Mouse (Mus musculus) stomach, postnatal 0 days (tissue): ENCODE data around the gene Akna. TPM values are rescaled to one million over a fixed set of nuclear protein-coding genes. Genes with fewer than 3 reads are reported as not detected.

ENCODE experiments used
- ATAC-seq: fragments of 200-750 bp; cut with Nextera tagmentation; 2 replicates; pipeline ENCODE4 v1.8.0; 2017; ENCODE audit not compliant: low FRiP score, low TSS enrichment
- DNase-seq: peaks from one replicate; pipeline ENCODE4 v3.0.0-alpha.2; 2016; ENCODE audit warnings: low spot score
- H3K27ac ChIP-seq: fragments of 300-500 bp; sonication (generic); replicated peaks from 2 replicates; pipeline ENCODE4 v1.5.1; 2014; ENCODE audit warnings: mild to moderate bottlenecking, control low read depth
- H3K27me3 ChIP-seq: fragments of 300-500 bp; sonication (generic); 2 replicates; pipeline ENCODE4 v1.6.1; 2014; ENCODE audit warnings: low read length; ENCODE audit not compliant: control insufficient read depth, insufficient read depth
- H3K36me3 ChIP-seq: fragments of 300-500 bp; sonication (generic); 2 replicates; pipeline ENCODE4 v1.6.1; 2014; ENCODE audit warnings: low read length, mixed read lengths; ENCODE audit not compliant: control insufficient read depth, insufficient read depth
- H3K4me1 ChIP-seq: fragments of 300-500 bp; sonication (generic); replicated peaks from 2 replicates; pipeline ENCODE4 v1.6.1; 2014; ENCODE audit warnings: antibody characterized with exemption; ENCODE audit not compliant: control insufficient read depth, insufficient read depth
- H3K4me2 ChIP-seq: fragments of 300-500 bp; sonication (generic); replicated peaks from 2 replicates; pipeline ENCODE4 v1.6.1; 2014; ENCODE audit warnings: low read depth, mild to moderate bottlenecking, control low read depth, moderate library complexity
- H3K4me3 ChIP-seq: fragments of 300-500 bp; sonication (generic); 2 replicates; pipeline ENCODE4 v1.5.1; 2014; ENCODE audit warnings: low read depth, low read length, control low read depth
- H3K9ac ChIP-seq: fragments of 300-500 bp; sonication (generic); 2 replicates; pipeline ENCODE4 v1.6.1; 2014; ENCODE audit warnings: mild to moderate bottlenecking, low read length, control low read depth, mixed read lengths
- H3K9me3 ChIP-seq: fragments of 300-500 bp; sonication (generic); 2 replicates; pipeline ENCODE4 v1.6.1; 2016; ENCODE audit warnings: low read length; ENCODE audit not compliant: control insufficient read depth
- CTCF ChIP-seq: IDR thresholded peaks from 2 replicates; pipeline ENCODE4 v1.5.1; 2016; ENCODE audit warnings: antibody characterized with exemption, low read depth, mild to moderate bottlenecking, moderate library complexity
- EP300 ChIP-seq: optimal IDR thresholded peaks from 2 replicates; pipeline ENCODE3; 2016; ENCODE audit warnings: antibody characterized with exemption
- WGBS: fragments of 180-500 bp; shearing (Covaris S2); extraction: QIAGEN DNeasy Blood & Tissue Kit; methylation state at CpG from one replicate; pipeline ENCODE4 v1.1.7; 2014; 5-methylcytosine and 5-hydroxymethylcytosine counted together
- polyA plus RNA-seq: library from polyadenylated mRNA; unstranded; fragments of >200 nt; fragmentation: Nextera tagmentation; extraction: Ambion mirVana; gene quantifications from 2 replicates; pipeline ENCODE4 v1.2.1, GENCODE M21; 2015

The Akna gene
- polyA plus RNA-seq, 1 experiment from 2014 or later = 2.0 TPM

GRCm38 (mm10) chr4:63397981-63398537 is 5.1 kb downstream of the Akna start:
- no peak for ATAC-seq
- no peaks in the 10 kb centered on the region for H3K27me3 ChIP-seq
- TF ChIP-seq CTCF = no peak
- TF ChIP-seq EP300 = no peak
- H3K4me3 ChIP-seq = no peak overlapping the region
- no peak overlapping the region for H3K27ac ChIP-seq
- H3K9me3 ChIP-seq = no peaks in the 10 kb centered on the region
- H3K4me1 ChIP-seq = peaks cover 2% of the 10 kb centered on the region; the same call in 1 of the 2 replicates
- WGBS = 85% methylated on average over 10 of the region's 10 CpGs
- no peak overlapping the region for H3K4me2 ChIP-seq
- peaks cover 7% of the 10 kb centered on the region; the same call in 1 of the 2 replicates for H3K36me3 ChIP-seq
- H3K9ac ChIP-seq = no peak overlapping the region
- no peak for DNase-seq

- H3K27me3 ChIP-seq = no peaks in the 10 kb centered on the region
- peaks cover 10% of the 10 kb centered on the region for H3K36me3 ChIP-seq
- no peaks in the 10 kb centered on the region for H3K4me1 ChIP-seq
- TF ChIP-seq EP300 (no peak), CTCF (no peak)
- ATAC-seq = no peak
- no peak overlapping the region for H3K4me3 ChIP-seq
- H3K9me3 ChIP-seq = no peaks in the 10 kb centered on the region
- no peak overlapping the region for H3K4me2 ChIP-seq
- no peak overlapping the region for H3K9ac ChIP-seq
- H3K27ac ChIP-seq = no peak overlapping the region
- 77% methylated on average over 6 of the region's 6 CpGs for WGBS
- no peak for DNase-seq
These were observed 11.8 kb downstream of the Akna start for GRCm38 (mm10) chr4:63391322-63391721.

- WGBS = 70% methylated on average over 11 of the region's 11 CpGs
- no peaks in the 10 kb centered on the region for H3K4me1 ChIP-seq
- H3K4me3 ChIP-seq = no peak overlapping the region
- DNase-seq = no peak
- TF ChIP-seq CTCF (no peak), EP300 (no peak)
- H3K27me3 ChIP-seq = no peaks in the 10 kb centered on the region
- no peak overlapping the region for H3K27ac ChIP-seq
- H3K4me2 ChIP-seq = no peak overlapping the region
- no peak for ATAC-seq
- H3K9me3 ChIP-seq = no peaks in the 10 kb centered on the region
- peaks cover 15% of the 10 kb centered on the region for H3K36me3 ChIP-seq
- H3K9ac ChIP-seq = no peak overlapping the region
These were observed 13.1 kb downstream of the Akna start for GRCm38 (mm10) chr4:63389887-63390528.

GRCm38 (mm10) chr4:63389121-63389886 is 13.8 kb downstream of the Akna start:
- Histone ChIP-seq H3K27me3 (no peaks in the 10 kb centered on the region), H3K4me3 (no peak overlapping the region), H3K9ac (no peak overlapping the region), H3K36me3 (peaks cover 12% of the 10 kb centered on the region), H3K4me1 (no peaks in the 10 kb centered on the region), H3K9me3 (no peaks in the 10 kb centered on the region), H3K27ac (no peak overlapping the region), H3K4me2 (no peak overlapping the region)
- TF ChIP-seq CTCF (no peak), EP300 (no peak)
- DNase-seq (no peak), ATAC-seq (no peak)
- WGBS = 43% methylated on average over 8 of the region's 8 CpGs

GRCm38 (mm10) chr4:63388029-63388428 is 15.1 kb downstream of the Akna start:
- WGBS = 86% methylated on average over 6 of the region's 6 CpGs
- TF ChIP-seq EP300 = no peak
- no peak for TF ChIP-seq CTCF
- Histone ChIP-seq H3K9me3 (no peaks in the 10 kb centered on the region), H3K9ac (no peak overlapping the region), H3K36me3 (peaks cover 11% of the 10 kb centered on the region; the same call in 1 of the 2 replicates), H3K27ac (no peak overlapping the region), H3K4me3 (no peak overlapping the region), H3K4me1 (no peaks in the 10 kb centered on the region), H3K4me2 (no peak overlapping the region), H3K27me3 (no peaks in the 10 kb centered on the region)
- DNase-seq (no peak), ATAC-seq (no peak)

- H3K4me3 ChIP-seq = no peak overlapping the region
- H3K9ac ChIP-seq = no peak overlapping the region
- H3K27ac ChIP-seq = no peak overlapping the region
- no peaks in the 10 kb centered on the region for H3K27me3 ChIP-seq
- WGBS = 63% methylated on average over 11 of the region's 11 CpGs
- no peak for DNase-seq
- no peaks in the 10 kb centered on the region for H3K4me1 ChIP-seq
- no peaks in the 10 kb centered on the region for H3K9me3 ChIP-seq
- H3K4me2 ChIP-seq = no peak overlapping the region
- ATAC-seq = no peak
- H3K36me3 ChIP-seq = peaks cover 16% of the 10 kb centered on the region
- TF ChIP-seq CTCF (no peak), EP300 (no peak)
These were observed 17.4 kb downstream of the Akna start for GRCm38 (mm10) chr4:63385784-63386183.
